Mouse (Mus musculus) spleen, embryonic (tissue): ENCODE results near the gene Aqp2.

Experiments
- CTCF ChIA-PET: fragments of 350-600 bp; sonication (Branson Sonifier 250); formaldehyde crosslinking; loops from one replicate; lab custom pipeline; 2022; lab: Charles Lee

Gene Aqp2

GRCm38 (mm10) chr15:99590429-99591084 is 11.7 kb downstream of the Aqp2 start, which contains the start of gene Aqp5:
Gene Aqp5 (plus strand): TSS chr15:99590782.
- CTCF ChIA-PET, result no interaction called here

GRCm38 (mm10) chr15:99592177-99592576 is 13.3 kb downstream of the Aqp2 start:
- CTCF ChIA-PET, result no interaction called here

GRCm38 (mm10) chr15:99592877-99593276 is 14.0 kb downstream of the Aqp2 start:
- CTCF ChIA-PET, result no interaction called here

- CTCF ChIA-PET, result interaction anchor here (0.6 kb wide), 1 partner anchor 94 kb away, joined by 3 read pairs; no protein-coding TSS in a partner anchor
These were observed 16.1 kb downstream of the Aqp2 start for GRCm38 (mm10) chr15:99594951-99595350.

GRCm38 (mm10) chr15:99596056-99596687 is 17.3 kb downstream of the Aqp2 start:
- CTCF ChIA-PET, result interaction anchor here (1.0 to 1.1 kb wide), 2 partner anchors 72 to 75 kb away, joined by 3 to 6 read pairs; no protein-coding TSS in a partner anchor

- CTCF ChIA-PET, result interaction anchor here (0.7 kb wide), 1 partner anchor 75 kb away, joined by 4 read pairs; no protein-coding TSS in a partner anchor
These were observed 18.0 kb downstream of the Aqp2 start for GRCm38 (mm10) chr15:99596841-99597240.

GRCm38 (mm10) chr15:99597596-99597995 is 18.7 kb downstream of the Aqp2 start:
- CTCF ChIA-PET, result no interaction called here

GRCm38 (mm10) chr15:99599245-99600070 is 20.6 kb downstream of the Aqp2 start:
- CTCF ChIA-PET, result interaction anchor here (0.7 kb wide), 1 partner anchor 27 kb away, joined by 3 read pairs; no protein-coding TSS in a partner anchor

- CTCF ChIA-PET, result no interaction called here
These were observed 22.3 kb downstream of the Aqp2 start, which contains the start of gene Aqp6 for GRCm38 (mm10) chr15:99600986-99601822. Gene Aqp6 (plus strand): TSS chr15:99601400.

- CTCF ChIA-PET, result no interaction called here
These were observed 22.9 kb downstream of the Aqp2 start for GRCm38 (mm10) chr15:99601823-99602120.

GRCm38 (mm10) chr15:99602206-99602820 is 23.5 kb downstream of the Aqp2 start:
- CTCF ChIA-PET, result no interaction called here

- CTCF ChIA-PET, result no interaction called here
These were observed 24.4 kb downstream of the Aqp2 start for GRCm38 (mm10) chr15:99603216-99603615.

GRCm38 (mm10) chr15:99605595-99605994 is 26.7 kb downstream of the Aqp2 start:
- CTCF ChIA-PET, result interaction anchor here (0.6 kb wide), 1 partner anchor 1670 kb away, joined by 3 read pairs; no protein-coding TSS in a partner anchor

- CTCF ChIA-PET, result no interaction called here
These were observed 27.7 kb downstream of the Aqp2 start for GRCm38 (mm10) chr15:99606515-99606914.

- CTCF ChIA-PET, result no interaction called here
These were observed 28.7 kb downstream of the Aqp2 start for GRCm38 (mm10) chr15:99607388-99608113.

GRCm38 (mm10) chr15:99608382-99609125 is 29.7 kb downstream of the Aqp2 start:
- CTCF ChIA-PET, result interaction anchor here (0.6 kb wide), 1 partner anchor 138 kb away, joined by 4 read pairs; no protein-coding TSS in a partner anchor

GRCm38 (mm10) chr15:99611563-99611962 is 32.7 kb downstream of the Aqp2 start:
- CTCF ChIA-PET, result no interaction called here

GRCm38 (mm10) chr15:99614273-99614672 is 35.4 kb downstream of the Aqp2 start:
- CTCF ChIA-PET, result no interaction called here

GRCm38 (mm10) chr15:99614753-99615152 is 35.9 kb downstream of the Aqp2 start:
- CTCF ChIA-PET, result no interaction called here
